Mouse (Mus musculus) urinary bladder, postnatal 4 days (tissue): Measurements from ENCODE around the gene Scn5a.
A peak's percentile ranks its signal among the peaks of the same experiment; 100 is the strongest.

Source experiments
- DNase-seq, 2 experiments: peaks; one replicate each; pipeline ENCODE4 v3.0.0; 2021 to 2022; ENCODE audit warnings: low spot score in 2 of 2

The Scn5a gene

GRCm38 (mm10) chr9:119460410-119460809 is 118.4 kb downstream of the Scn5a start:
- DNase-seq = no peak

- DNase-seq = no peak
Measured at GRCm38 (mm10) chr9:119457122-119457521, 121.7 kb downstream of the Scn5a start.

- DNase-seq = no peak
Measured at GRCm38 (mm10) chr9:119455967-119456366, 122.8 kb downstream of the Scn5a start.

GRCm38 (mm10) chr9:119445737-119446136 is 133.1 kb downstream of the Scn5a start:
- DNase-seq = no peak

- DNase-seq = peak; percentile 97 to 99
Measured at GRCm38 (mm10) chr9:119444738-119445429, 133.9 kb downstream of the Scn5a start, which contains the start of gene Exog. Exog (plus strand) TSS chr9:119444943.

GRCm38 (mm10) chr9:119438498-119439000 is 140.3 kb downstream of the Scn5a start:
- no peak for DNase-seq

- no peak for DNase-seq
Measured at GRCm38 (mm10) chr9:119438065-119438464, 140.8 kb downstream of the Scn5a start.

GRCm38 (mm10) chr9:119435855-119436254 is 143.0 kb downstream of the Scn5a start:
- DNase-seq = no peak
